Mouse (Mus musculus): ENCODE measurements at regions not wholly inside any gene's neighbourhood (a gene's known extent, or its start where the extent isn't known, plus 50 kb on each side); places are given as distances from the start of the nearest gene placed in this dataset.

DNA sequence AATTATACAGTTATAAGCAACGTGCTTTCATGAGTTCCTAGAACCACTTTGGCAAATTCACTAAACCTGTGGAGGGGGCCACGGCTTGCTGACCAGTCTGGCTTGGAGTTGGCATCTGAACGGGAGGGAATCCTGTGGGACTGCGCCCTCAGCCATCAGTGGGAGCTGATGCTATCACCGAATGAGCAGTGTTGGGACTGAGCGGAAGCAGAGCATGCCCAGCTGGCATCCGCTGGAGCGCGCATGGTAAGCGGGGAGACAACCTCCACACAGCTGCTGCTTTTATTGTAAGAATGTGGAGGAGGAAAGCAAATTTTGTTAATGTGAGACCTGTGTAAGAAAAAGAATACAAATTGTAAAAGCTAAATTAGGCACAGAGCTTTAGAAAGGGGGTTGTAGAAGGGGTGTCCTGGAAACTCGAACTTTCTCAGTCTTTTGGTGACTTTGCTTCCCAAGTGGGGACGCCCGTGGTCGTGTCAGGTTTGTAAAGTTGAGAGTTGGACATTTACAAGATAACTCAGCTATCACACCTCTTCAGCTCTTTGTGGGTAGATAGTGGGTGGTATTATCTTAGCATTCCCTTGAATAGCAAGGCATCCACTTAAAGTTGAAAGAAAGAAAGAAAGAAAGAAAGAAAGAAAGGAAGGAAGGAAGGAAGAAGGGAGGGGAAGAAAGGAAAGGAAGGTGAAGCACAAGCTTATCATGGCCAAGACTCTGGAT lies 142.2 kb downstream of the Qrsl1 start:
- H3K4me3 ChIP-seq (replicated peaks; ENCODE audit: insufficient read depth, low read depth, low read length), result no peak overlapping the region
- 38% methylated on average over 14 of the region's 14 CpGs for WGBS
- no peaks in the 10 kb centered on the region for H3K4me1 ChIP-seq (ENCODE audit: control insufficient read depth, insufficient read depth, low read length)
- DNase-seq, result no peak
- no peaks in the 10 kb centered on the region for H3K27me3 ChIP-seq (ENCODE audit: control insufficient read depth, insufficient read depth, low read length)
- no peak overlapping the region for H3K27ac ChIP-seq (ENCODE audit: insufficient read depth, low read length)
- TF ChIP-seq POLR2A (IDR thresholded peaks at IDR 0.05; ENCODE audit: borderline replicate concordance, insufficient read depth, low read length) (no peak), CTCF (IDR thresholded peaks at IDR 0.05; ENCODE audit: borderline replicate concordance, insufficient read depth, low read depth, low read length) (no peak)

DNA sequence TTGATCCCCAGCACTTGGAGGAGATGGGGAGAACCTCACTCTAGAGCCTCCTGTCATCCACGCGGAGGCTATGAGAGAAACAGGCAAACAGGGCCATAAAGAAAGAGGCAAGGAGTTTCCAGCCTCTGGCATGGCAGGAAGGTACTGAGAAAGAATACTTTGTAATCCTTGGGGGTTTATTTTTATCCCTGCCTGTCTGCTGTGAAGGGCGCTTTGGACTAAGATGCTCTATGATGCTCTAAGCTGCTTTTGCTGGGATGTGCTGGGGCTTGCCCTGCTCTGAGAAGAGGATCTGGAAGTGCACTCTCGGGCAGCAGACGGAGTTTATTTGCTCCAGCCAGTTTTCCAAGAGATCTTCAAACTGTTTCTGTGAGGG lies 141.7 kb downstream of the Qrsl1 start:
- WGBS, result 84% methylated on average over 5 of the region's 5 CpGs
- Histone ChIP-seq H3K27ac (ENCODE audit: insufficient read depth, low read length) (no peak overlapping the region), H3K4me3 (replicated peaks; ENCODE audit: insufficient read depth, low read depth, low read length) (no peak overlapping the region), H3K4me1 (ENCODE audit: control insufficient read depth, insufficient read depth, low read length) (no peaks in the 10 kb centered on the region), H3K27me3 (ENCODE audit: control insufficient read depth, insufficient read depth, low read length) (no peaks in the 10 kb centered on the region)
- no peak for DNase-seq
- TF ChIP-seq POLR2A (IDR thresholded peaks at IDR 0.05; ENCODE audit: borderline replicate concordance, insufficient read depth, low read length) (no peak), CTCF (IDR thresholded peaks at IDR 0.05; ENCODE audit: borderline replicate concordance, insufficient read depth, low read depth, low read length) (no peak)

DNA sequence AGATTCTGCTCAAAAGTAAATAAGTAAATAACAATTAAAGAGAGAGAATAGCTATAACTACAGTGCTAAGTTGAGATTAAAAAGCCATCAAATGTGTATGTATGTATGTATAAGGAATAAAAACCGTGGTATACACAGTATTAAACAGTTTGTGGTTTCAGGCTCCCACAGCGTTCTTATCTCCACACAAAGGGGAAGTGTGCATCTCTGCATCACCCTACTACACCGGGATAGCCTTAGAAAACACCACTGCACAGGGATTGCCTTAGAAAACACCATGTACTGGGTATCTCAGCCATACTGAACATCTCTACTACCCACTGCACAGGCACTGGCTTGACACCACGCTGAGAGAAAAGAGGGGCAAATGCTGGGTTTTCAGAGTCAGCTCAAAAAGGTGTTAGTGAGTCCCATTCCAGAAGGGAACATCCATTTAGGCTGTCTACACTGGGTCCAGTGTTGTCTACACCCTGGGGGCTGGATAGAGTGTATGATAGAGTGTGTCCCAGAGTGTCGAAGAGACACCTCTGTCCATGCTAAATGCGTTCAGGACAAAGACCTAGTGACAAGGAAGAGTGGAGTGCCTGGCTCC lies 139.5 kb downstream of the Qrsl1 start:
- H3K4me1 ChIP-seq (ENCODE audit: control insufficient read depth, insufficient read depth, low read length), result no peaks in the 10 kb centered on the region
- H3K4me3 ChIP-seq (replicated peaks; ENCODE audit: insufficient read depth, low read depth, low read length), result no peak overlapping the region
- TF ChIP-seq CTCF (IDR thresholded peaks at IDR 0.05; ENCODE audit: borderline replicate concordance, insufficient read depth, low read depth, low read length) (no peak), POLR2A (IDR thresholded peaks at IDR 0.05; ENCODE audit: borderline replicate concordance, insufficient read depth, low read length) (no peak)
- DNase-seq, result no peak
- H3K27ac ChIP-seq (ENCODE audit: insufficient read depth, low read length), result no peak overlapping the region
- H3K27me3 ChIP-seq (ENCODE audit: control insufficient read depth, insufficient read depth, low read length), result no peaks in the 10 kb centered on the region
- WGBS, result 87% methylated on average over 6 of the region's 6 CpGs

DNA sequence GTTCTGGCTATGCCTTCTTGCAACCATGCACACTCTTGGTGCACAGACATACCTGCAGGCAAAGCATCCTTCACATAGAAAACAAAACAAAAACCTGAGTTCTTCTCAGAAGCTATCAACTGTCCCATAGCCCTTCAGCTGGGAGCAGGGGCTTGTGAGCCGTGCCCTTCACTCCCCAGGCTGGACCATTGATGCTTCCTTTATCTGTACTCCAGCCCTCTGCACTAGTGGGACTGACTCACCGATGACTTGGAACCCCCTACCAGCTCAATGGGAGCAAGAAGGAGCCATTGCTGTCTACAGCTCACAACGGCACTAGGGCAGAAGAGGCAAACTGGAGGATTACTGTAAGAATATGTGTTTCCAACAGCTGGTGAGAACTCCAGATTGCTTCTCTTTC lies 137.0 kb downstream of the Qrsl1 start:
- 88% methylated on average over 3 of the region's 3 CpGs for WGBS

DNA sequence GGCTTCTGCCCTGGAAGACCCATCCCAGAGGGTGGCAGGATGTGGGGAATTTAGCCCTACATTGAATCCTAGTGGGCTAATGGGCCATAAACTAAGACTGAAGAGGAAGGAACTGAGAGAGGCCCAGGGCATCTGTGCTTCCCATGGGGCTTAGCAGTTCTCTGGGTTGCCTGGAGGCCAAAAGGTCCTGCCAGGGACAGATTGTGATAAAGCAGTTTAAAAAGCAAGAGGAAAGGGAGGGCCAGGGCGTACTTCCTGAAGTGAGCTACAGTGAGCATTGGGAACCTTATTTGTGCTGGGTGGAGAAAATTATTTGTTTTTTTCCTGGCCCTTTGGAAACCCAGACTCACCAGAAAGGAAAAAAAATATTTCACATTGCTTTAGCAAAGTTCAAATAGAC lies 136.3 kb downstream of the Qrsl1 start:
- no peak overlapping the region; the same call in 1 of the 2 replicates for H3K27ac ChIP-seq (ENCODE audit: insufficient read depth, low read length)
- no peak for DNase-seq
- H3K4me1 ChIP-seq (ENCODE audit: control insufficient read depth, insufficient read depth, low read length), result no peaks in the 10 kb centered on the region
- no peak overlapping the region for H3K4me3 ChIP-seq (replicated peaks; ENCODE audit: insufficient read depth, low read depth, low read length)
- H3K27me3 ChIP-seq (ENCODE audit: control insufficient read depth, insufficient read depth, low read length), result no peaks in the 10 kb centered on the region
- TF ChIP-seq CTCF (IDR thresholded peaks at IDR 0.05; ENCODE audit: borderline replicate concordance, insufficient read depth, low read depth, low read length), result no peak
- WGBS, result 88% methylated on average over 1 of the region's 1 CpGs

More for the DNA sequence above, 137.0 kb downstream of the Qrsl1 start:
- Histone ChIP-seq H3K4me3 (replicated peaks; ENCODE audit: insufficient read depth, low read depth, low read length) (no peak overlapping the region), H3K4me1 (ENCODE audit: control insufficient read depth, insufficient read depth, low read length) (no peaks in the 10 kb centered on the region), H3K27me3 (ENCODE audit: control insufficient read depth, insufficient read depth, low read length) (no peaks in the 10 kb centered on the region), H3K27ac (ENCODE audit: insufficient read depth, low read length) (no peak overlapping the region)
- no peak for TF ChIP-seq POLR2A (IDR thresholded peaks at IDR 0.05; ENCODE audit: borderline replicate concordance, insufficient read depth, low read length)
- no peak for TF ChIP-seq CTCF (IDR thresholded peaks at IDR 0.05; ENCODE audit: borderline replicate concordance, insufficient read depth, low read depth, low read length)
- no peak for DNase-seq

DNA sequence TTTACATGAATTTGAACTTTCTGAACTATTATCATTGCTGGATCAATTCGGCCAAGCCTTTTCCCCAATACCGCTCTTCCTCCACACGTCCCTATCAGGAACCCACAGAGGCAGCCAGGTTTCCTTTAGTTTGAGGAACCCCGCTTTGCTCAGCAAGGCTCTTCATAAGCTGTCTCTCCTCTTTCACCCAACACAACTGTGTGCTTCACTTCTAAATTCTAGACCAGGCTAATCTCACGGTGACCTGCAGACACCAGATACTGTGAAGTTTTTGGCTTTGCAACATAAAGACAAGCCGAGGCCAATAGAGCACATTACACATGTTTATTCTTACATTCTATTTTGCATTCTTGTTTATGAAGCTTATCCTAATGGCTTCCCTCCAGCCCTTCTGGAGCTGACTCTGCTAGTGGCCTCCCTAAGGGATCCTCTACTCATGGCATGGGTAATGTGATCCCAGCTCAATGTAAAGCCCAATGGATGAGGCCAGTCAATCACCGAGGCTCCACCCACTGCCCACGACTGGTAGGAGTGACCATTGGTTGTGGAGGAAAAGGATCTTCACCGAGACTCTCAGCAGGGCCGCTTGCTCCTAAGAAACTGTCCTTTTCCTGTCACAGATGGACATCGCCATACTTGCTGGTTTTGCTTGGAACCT lies 135.6 kb downstream of the Qrsl1 start:
- Histone ChIP-seq H3K27me3 (ENCODE audit: control insufficient read depth, insufficient read depth, low read length) (no peaks in the 10 kb centered on the region), H3K4me1 (ENCODE audit: control insufficient read depth, insufficient read depth, low read length) (no peaks in the 10 kb centered on the region), H3K4me3 (replicated peaks; ENCODE audit: insufficient read depth, low read depth, low read length) (no peak overlapping the region), H3K27ac (ENCODE audit: insufficient read depth, low read length) (no peak overlapping the region)
- WGBS, result 79% methylated on average over 11 of the region's 11 CpGs
- no peak for TF ChIP-seq CTCF (IDR thresholded peaks at IDR 0.05; ENCODE audit: borderline replicate concordance, insufficient read depth, low read depth, low read length)
- TF ChIP-seq POLR2A (IDR thresholded peaks at IDR 0.05; ENCODE audit: borderline replicate concordance, insufficient read depth, low read length), result no peak
- no peak for DNase-seq

DNA sequence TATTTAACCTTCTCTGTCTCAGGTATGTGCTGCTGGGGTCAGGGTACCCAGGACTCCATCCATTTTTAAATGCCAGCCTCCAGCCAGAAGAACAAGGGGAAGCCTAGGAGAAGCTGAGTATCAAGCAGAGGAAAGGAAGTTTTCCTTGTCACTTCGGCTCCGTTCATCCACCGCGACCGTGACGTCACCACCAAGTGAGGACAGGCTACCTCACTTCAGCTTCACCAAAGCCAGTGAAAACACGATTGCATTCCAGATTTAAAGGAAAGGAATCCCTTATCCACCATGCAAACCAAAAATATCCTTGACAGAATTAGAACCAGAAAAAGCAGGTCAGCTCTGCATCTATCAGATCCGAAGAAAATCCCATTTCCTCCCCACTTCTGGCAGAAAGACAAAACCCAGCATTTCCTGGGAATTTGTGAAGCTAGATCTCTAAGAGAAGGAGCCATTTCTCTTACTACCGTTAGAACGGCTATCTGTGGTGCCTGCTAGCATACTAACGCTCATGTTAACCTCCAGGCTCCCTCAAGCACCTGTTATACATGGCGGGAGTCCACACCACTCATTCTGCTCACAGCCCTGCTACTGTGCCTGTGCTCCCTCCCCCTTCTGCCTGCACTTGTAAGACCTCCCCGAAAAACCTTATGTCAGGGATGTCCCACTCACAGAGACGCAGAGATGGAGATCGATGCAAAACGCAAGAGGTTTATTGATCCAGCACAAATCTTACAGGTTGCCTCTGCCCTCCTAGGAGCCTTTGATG lies 133.4 kb downstream of the Qrsl1 start:
- no peak for DNase-seq
- H3K27me3 ChIP-seq (ENCODE audit: control insufficient read depth, insufficient read depth, low read length), result no peaks in the 10 kb centered on the region
- no peak overlapping the region for H3K4me3 ChIP-seq (replicated peaks; ENCODE audit: insufficient read depth, low read depth, low read length)
- no peak overlapping the region for H3K27ac ChIP-seq (ENCODE audit: insufficient read depth, low read length)
- TF ChIP-seq CTCF (IDR thresholded peaks at IDR 0.05; ENCODE audit: borderline replicate concordance, insufficient read depth, low read depth, low read length), result no peak
- no peak for TF ChIP-seq POLR2A (IDR thresholded peaks at IDR 0.05; ENCODE audit: borderline replicate concordance, insufficient read depth, low read length)
- H3K4me1 ChIP-seq (ENCODE audit: control insufficient read depth, insufficient read depth, low read length), result no peaks in the 10 kb centered on the region
- WGBS, result 62% methylated on average over 16 of the region's 16 CpGs
